Mouse (Mus musculus): ENCODE measurements at regions not wholly inside any gene's neighbourhood (a gene's known extent, or its start where the extent isn't known, plus 50 kb on each side); places are given as distances from the start of the nearest gene placed in this dataset.

DNA sequence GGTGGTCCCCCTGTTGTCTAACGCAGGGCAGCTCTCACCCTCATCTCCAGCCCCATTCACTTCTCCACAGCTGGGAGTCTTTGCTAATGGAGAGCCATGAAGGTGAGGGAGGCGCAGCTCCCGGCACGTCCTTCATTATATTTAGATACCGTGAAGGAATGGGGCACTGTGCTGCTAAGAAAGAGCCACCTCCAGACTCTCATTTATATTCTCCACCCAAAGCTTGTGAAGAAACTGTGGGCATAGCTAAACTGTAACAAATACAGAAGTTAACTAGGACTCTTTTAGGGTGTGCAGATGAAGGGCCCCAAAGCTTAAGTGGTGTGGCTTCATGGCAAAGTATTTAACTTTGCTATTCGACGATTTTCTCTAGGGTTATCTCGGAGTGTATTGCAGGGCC is 136.4 kb downstream of the Ddx11 start:
- no peak for DNase-seq

GRCm38 (mm10) chr17:66262681-66263240 is 139.4 kb downstream of the Ddx11 start:
- DNase-seq = no peak

- DNase-seq = no peak
Measured at GRCm38 (mm10) chr17:66263405-66263804, 140.1 kb downstream of the Ddx11 start.

- no peak for DNase-seq
Measured at GRCm38 (mm10) chr17:66266803-66267202, 143.5 kb downstream of the Ddx11 start.

DNA sequence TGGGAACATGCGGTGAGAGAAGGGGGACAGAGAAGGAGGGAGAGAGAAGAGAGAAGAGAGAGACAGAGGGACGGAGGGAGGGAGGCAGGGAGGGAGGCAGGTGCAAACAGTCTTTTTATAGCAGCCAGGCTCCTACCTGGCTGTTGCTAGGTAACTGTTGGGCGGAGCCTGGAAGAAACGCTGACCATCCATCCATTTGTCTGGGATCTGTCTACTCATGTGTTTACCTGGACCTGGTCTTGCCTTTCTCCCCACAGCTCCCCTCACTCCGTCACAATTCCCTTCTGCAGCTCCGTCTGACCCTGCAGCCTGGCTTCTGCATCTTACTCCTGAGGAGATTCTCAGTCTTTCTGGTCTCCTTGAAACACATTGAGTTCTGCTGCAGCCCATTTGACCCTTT is 144.5 kb downstream of the Ddx11 start:
- no peak for DNase-seq

DNA sequence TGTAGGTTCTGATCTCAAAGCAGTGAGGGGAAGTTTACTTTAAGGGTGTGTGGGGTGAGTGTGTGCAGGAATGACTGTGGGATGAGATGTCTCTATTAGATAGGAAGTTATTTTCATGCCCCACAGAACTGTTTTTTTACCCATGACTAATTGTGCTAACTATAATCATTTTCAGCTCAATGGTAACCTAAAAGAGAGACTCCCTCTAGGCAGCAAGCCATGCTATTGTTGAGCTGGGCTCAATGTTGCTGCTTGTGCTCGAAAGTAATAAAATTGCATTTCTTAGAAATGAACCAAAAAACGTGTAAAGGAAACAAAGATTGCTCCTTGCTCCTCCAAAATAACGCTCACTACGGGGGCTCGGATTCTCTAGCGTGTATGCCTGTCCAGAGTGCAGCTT is 146.2 kb downstream of the Ddx11 start:
- no peak for DNase-seq

DNA sequence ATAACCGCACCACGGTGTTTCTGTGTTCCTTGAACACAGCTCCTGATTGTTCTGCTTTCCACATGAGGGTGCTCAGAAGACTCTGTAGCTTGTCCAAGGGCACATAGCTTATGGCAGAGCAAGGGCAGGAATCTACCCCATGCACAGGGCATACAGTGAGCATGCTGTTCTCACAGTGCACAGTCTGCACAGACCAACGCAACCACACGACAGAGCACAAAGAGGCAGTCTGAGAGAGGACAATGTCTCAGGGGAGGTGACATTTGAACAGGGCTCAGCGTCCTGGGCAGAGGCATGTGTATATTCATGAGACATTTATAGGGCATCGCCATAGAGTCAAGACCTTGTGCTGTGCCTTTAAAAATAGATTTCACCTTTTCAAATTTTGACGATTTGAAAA is 148.6 kb downstream of the Ddx11 start:
- no peak for DNase-seq

- DNase-seq = no peak
Measured at GRCm38 (mm10) chr17:66276778-66277177, 153.5 kb downstream of the Ddx11 start.

GRCm38 (mm10) chr17:66278037-66278436 is 154.7 kb downstream of the Ddx11 start:
- DNase-seq = no peak

DNA sequence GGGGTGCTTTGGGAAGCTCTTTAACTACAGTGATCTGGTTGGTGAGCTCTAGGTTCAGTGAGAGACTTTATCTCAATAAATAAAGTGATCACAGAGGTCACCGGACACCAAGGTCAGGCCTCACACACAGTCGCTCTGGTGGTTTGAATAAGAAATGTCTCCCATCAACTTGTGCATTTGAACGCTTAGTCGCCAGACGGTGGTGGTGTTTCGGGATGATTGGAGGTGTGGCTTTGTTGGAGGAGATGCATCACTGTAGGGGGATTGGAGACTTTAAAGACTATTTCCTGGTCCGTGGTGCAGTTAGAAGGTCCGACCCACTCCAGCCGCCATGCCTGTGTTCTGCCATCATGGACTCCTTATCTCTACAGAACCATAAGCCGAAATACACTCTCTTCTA is 162.0 kb downstream of the Ddx11 start:
- no peak for DNase-seq

Measured in kidney, adult 18-20 months (tissue).